Mouse (Mus musculus) monocyte, adult 2 months (primary cell): ENCODE measurements around the gene Otp.

Experiments
- DNase-seq, 2 experiments: peaks; one replicate each; pipeline ENCODE4 v3.0.0; 2022; ENCODE audit warnings: low spot score in 2 of 2, low read depth in 1 of 2

The Otp gene

DNA sequence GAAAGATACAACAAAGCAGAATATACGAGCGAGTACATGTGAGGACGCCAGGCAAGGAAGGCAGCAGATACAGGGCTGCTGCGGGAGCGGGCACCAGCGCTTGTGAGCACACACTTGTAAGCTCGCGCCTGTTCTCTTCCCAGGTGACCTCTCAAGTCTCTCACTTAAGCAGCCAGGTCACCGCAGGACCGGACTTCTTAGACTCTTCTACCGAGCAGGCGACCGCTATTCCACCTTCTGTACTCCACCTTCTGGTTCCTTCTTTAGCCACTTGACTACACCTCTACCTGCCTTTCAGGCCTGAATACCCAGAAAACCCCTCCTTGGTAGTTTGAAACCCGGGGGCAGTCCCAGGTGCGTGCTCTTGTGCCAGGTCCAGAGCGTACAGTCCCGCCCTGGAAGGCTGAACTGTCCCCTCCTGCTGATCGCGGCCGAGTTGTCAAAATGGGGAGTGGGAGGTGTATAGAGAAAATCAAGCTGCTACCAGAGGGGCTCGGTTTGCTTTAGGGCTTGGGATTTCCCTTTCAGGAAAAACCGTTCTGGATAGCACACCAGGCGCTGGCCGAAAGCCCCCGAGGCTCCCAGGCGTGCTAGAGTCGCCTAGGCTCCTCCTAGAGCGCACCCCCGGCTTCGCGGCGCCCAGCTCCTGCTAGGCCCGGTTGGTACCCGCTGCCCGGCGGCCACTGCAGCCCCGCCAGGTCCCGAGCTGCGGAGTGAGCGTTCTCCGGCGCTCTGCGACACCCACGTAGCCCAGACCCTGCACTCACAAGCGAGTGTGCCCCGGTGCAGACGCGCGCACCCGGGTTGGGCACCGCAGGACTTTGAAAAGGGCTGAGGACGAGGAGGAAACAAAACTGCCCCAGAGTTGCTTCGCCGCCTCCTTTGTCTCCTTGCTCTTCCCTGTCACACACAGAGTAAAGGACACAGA lies 2.0 kb upstream of the Otp start:
- no peak for DNase-seq

DNA sequence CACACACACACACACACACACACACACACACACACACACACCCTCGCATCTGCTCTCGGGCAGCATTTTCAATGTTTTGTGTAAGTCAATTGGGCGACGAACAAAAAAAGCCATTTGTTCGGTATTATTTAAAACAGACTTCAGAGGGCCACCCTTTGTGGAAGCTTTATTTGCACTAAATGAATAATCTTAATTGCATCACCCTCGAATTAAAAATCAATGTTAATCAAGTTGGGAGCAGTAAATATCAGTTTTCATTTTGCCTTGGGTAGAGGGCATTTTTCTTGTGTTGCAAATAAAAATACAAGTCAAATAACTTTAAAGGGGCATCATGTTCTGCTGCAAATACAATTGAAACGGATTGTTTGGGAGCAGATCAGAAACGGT lies 1.4 kb upstream of the Otp start:
- no peak for DNase-seq

DNA sequence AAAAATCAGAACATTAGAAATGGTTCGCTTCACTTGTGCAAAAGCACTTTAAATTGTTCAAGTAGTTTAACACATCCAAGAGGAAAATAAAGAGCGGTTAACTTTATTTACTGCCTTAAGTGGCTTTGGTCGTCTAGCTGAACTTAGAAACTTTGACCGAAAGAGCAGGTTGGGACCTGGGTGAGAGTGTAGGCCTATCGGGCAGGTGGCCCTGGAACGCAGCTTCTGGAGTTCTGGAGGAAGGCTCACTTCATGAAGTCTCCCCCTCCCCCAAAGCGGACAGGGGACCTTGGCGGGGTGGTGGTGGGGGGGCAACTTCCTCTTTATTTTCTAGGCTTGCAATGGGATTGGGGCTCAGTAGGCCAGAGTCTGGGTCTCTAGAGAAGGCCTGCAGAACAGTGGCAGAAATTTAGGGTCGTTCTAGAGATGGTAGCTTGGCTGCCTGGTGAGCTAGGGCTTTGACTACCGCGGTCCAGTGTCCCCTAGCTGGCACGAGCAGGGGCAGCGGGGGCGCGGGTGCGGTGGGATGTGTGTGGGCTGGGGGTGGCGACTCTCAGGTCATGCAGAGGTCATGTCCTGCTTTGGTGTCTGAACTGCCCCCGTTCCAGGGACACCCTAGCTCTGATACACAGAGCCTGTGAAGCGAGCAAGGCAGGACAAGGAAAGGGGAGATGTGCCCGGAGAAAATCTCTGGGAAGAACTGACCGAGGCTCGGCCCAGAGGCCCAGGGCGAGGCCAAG lies 576 bp upstream of the Otp start:
- DNase-seq, result no peak

GRCm38 (mm10) chr13:94876286-94877210 lies 1.1 kb downstream of the Otp start:
- DNase-seq, result no peak

DNA sequence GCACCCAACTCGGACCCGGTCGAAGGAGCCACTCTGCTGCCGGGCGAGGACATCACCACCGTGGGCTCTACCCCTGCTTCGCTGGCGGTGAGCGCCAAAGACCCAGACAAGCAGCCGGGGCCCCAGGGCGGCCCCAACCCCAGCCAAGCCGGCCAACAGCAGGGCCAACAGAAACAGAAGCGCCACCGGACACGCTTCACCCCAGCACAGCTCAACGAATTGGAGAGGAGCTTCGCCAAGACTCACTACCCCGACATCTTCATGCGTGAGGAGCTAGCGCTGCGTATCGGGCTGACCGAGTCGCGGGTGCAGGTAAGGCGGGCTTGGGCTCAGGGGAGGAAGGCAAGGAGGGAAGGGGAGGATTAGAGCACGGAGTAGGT lies 1.8 kb downstream of the Otp start:
- DNase-seq, result no peak

DNA sequence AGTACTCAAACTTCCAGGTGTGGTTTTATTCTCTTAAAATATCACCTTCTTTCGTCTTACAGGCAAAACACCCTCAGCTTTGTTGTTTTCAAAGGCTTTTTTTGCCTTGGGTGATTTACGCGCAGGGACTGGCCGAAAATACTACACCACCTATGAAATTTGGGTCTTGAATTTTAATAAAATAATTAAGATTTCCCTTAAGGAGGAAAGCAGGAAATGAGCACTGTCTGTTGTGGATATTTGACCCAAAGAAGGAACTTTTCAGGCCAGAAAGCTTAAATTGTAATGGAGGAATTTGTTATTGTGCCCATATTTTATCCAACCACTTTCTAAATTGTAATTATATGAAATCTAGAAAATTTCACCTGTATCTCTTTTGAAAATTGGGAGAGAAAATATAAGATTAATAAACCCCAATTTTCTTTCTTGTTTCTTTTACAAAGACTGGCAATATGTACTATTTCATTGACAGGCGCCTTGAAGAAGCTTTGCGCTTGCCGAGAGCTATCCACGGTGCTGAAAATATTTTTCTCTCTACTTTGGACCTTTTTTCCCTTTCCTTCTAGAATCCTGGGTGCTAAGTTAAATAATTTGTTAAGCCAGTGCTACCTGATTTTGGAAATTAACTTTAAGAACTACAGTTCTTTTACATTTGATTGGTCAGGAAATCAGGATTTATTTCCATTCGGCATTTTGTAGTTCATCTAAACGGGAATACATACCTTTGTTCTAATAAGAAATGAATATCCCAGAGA lies 2.8 kb downstream of the Otp start:
- no peak for DNase-seq

- DNase-seq, result no peak
Measured at GRCm38 (mm10) chr13:94881201-94881600, 5.8 kb downstream of the Otp start.

GRCm38 (mm10) chr13:94882221-94882620 lies 6.8 kb downstream of the Otp start:
- no peak for DNase-seq

GRCm38 (mm10) chr13:94882711-94883145 lies 7.3 kb downstream of the Otp start:
- DNase-seq, result no peak

DNA sequence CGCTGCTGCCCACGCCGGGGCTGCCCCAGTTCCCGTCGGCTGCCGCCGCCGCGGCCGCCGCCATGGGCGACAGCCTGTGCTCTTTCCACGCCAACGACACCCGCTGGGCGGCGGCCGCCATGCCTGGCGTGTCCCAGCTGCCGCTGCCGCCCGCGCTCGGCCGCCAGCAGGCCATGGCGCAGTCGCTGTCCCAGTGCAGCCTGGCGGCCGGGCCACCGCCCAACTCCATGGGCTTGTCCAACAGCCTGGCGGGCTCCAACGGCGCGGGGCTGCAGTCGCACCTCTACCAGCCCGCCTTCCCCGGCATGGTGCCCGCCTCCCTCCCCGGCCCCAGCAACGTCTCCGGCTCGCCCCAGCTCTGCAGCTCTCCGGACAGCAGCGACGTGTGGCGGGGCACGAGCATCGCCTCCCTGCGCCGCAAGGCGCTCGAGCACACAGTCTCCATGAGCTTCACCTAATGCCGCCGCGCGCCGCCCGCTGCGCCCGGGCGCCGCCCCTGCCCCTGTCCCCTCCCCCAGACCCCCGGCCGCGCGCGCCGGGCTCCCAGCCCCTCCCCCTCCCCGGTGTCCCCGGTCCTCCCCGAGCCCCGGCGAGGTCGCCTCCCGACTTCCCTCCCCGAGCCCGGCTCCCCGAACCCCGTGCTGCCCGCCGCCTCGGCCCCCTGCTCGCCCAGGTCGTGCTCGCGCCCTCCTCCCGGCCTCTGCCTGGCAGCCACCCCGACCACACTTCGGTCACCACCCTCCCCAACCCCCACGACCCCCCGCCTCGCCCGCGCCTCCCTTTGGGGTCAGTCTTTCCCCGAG lies 8.0 kb downstream of the Otp start:
- DNase-seq, result no peak

DNA sequence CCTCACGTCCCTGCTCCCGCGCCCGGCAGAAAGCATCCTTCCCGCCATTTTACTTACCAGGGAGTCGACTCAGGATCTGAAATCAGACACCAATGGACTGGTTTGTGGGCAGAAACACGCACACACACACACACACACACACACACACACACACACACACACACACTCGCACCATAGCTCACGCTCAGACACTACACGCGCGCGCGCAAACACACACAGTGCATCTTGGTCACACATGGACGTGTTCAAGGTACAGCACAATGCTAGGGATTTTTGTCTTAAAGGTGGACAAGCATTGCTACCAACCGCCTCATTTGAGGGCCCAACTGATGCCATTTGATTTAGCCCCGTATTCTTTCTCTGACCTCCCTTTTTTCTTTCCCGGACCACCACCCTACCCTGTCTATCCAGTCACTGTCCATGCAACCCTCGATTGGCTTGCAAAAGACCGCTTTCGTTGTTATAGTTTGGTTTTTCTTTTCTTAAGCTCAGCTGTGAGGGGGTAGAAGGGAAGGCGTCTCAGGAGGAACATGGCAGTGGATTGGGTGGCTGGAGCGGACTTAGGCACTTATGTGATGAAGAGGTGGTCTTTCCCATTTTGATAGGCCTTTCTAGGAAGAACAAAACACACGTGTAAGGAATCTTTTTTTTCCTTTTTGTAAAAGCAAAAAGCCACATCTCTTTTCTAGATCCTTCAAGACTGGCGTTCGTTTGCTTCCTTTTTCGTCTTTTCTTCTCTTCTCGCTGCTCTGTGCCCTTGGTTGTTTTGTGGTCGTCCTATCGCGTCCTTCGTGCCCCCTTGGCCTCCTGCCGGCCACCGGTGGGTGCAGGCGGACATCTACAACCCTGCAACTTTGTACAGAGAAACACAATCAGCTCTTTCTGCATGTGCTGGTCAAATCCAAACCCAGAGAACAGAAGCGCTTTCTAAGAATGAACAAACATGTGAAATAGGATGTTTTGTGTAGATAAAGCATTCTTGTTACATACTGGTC lies 8.9 kb downstream of the Otp start:
- DNase-seq, result no peak

DNA sequence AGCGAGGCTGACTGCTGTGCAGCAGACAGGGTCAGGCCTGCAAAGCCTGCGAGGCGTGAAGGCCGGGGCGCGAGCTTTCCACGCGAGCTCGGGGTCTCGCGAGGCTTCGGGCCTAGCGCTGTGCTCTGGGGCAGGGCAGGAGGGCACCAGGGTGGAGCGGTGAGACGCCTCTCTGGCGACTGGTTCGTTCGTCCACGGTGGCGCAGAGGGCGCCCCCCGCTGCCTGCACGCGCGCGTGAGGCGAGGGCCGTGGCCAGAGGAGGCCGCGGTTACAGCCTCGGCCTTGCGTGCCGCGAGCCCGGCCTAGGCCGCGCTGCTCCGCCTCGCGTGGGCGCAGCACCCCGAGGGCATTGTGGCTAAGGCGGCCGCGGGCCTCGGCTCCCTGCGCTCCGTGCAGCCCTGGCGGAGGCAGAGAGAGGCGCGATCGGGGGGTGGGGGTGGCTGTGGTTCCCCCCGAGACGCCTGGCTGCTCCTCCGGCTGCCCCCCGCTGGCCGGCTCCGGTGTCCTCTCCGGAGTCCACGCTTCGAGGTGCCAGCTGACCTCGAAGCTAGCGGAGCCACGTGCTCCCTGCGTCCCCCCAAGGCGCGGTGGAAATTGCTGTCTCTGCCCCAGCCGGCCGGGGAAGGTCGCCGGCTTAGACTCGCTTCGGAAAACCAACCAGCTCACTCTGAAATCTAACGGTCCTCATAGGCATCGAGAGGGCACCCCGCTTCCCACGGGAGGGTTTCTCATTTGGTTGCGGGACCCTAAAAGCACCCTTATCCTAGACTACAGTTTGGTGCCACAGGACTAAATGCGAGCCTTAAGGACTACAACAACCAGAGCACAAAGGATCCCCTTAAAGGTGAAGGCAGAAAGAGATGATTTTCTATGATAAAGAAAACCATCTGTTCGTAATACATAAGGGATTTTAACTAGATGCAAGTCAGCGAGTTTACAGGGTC lies 10.2 kb downstream of the Otp start:
- DNase-seq, result no peak

DNA sequence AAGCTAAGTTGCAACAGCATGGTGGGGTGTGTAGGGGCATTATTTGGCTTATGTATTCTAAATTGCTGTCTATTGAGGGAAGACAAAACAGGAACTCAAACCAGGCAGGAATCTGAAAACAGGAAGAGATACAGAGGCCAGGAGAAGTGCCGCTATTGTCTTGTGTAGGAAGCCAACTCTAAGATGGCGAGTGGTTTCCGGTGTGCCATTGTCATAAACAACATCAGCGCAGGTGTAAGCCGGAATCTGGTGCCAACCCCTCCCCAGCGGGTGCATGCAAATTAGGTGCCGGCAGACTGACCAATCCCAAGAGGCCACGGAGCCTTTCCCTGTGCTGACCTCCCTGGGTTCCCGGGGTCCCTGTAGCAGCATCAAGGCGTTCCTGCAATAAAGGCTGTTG lies 32.4 kb downstream of the Otp start:
- no peak for DNase-seq

DNA sequence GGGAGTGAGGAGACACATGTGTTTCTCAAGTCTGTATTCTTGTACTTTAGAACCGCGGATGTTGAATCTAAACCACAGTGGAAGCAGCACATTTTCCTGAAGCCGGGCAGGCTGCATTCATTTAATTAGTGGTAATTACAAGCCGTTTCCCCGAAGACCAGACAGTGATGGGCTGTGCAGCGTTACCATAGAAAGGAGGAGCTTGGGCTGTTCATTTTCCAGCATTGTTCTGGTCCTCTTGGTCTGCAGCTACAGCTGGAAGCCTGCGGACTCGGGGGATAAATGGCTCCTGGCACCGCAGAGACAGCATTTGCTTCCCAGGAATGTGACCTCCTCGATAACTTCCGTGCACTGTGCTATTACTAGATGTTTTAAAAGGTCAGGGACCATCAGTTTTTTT lies 37.6 kb downstream of the Otp start:
- no peak for DNase-seq

- no peak for DNase-seq
Measured at GRCm38 (mm10) chr13:94915654-94916053, 40.3 kb downstream of the Otp start.

DNA sequence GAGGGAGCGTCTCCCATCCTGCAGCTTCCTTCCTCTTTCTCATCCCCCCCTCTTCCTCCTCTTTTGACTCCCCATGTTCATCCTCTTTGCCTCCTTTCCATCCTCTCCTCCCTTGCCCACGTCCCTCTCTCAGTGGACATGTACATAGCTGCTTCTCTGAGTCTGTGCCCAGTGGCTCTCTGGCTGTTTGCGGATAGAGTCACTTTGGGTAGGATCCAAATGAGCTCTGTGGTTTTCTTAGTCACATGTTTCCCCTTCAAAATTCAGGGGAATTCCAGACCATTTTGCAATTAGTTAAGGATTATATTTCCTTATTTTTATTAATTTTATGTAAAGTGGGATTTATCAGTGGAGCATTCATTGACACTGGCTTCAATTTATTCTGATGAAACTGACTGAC lies 52.7 kb downstream of the Otp start:
- DNase-seq, result no peak
